Mouse (Mus musculus) intestine, postnatal 0 days (tissue): ENCODE measurements at regions not wholly inside any gene's neighbourhood (a gene's known extent, or its start where the extent isn't known, plus 50 kb on each side); places are given as distances from the start of the nearest gene placed in this dataset.

Experiments used
- ATAC-seq: fragments of 200-750 bp; cut with Nextera tagmentation; 2 replicates; pipeline ENCODE4 v1.8.0; 2017; ENCODE audit warnings: mild to moderate bottlenecking, moderate TSS enrichment, moderate library complexity
- H3K27ac ChIP-seq: fragments of 300-500 bp; sonication (generic); 2 replicates; pipeline ENCODE4 v1.5.1; 2014; ENCODE audit warnings: mild to moderate bottlenecking, low read depth, low read length, moderate library complexity
- H3K27me3 ChIP-seq: fragments of 300-500 bp; sonication (generic); replicated peaks from 2 replicates; pipeline ENCODE4 v1.6.1; 2014; ENCODE audit warnings: low read length, mixed read lengths; ENCODE audit not compliant: control insufficient read depth, insufficient read depth
- H3K36me3 ChIP-seq: fragments of 300-500 bp; sonication (generic); 2 replicates; pipeline ENCODE4 v1.6.1; 2014; ENCODE audit warnings: mild to moderate bottlenecking, moderate library complexity; ENCODE audit not compliant: control insufficient read depth, insufficient read depth
- H3K4me1 ChIP-seq: fragments of 300-500 bp; sonication (generic); replicated peaks from 2 replicates; pipeline ENCODE4 v1.6.1; 2014; ENCODE audit warnings: antibody characterized with exemption, low read length, mixed read lengths; ENCODE audit not compliant: control insufficient read depth, insufficient read depth
- H3K4me2 ChIP-seq: fragments of 300-500 bp; sonication (generic); replicated peaks from 2 replicates; pipeline ENCODE4 v1.6.1; 2014; ENCODE audit warnings: low read depth, mild to moderate bottlenecking, moderate library complexity
- H3K4me3 ChIP-seq: fragments of 300-500 bp; sonication (generic); 2 replicates; pipeline ENCODE4 v1.5.1; 2014; ENCODE audit warnings: low read depth, low read length
- H3K9ac ChIP-seq: fragments of 300-500 bp; sonication (generic); 2 replicates; pipeline ENCODE4 v1.6.1; 2014; ENCODE audit warnings: mild to moderate bottlenecking, low read depth, low read length
- H3K9me3 ChIP-seq: fragments of 300-500 bp; sonication (generic); 2 replicates; pipeline ENCODE4 v1.6.1; 2016; ENCODE audit warnings: mixed run types; ENCODE audit not compliant: control insufficient read depth
- CTCF ChIP-seq: sonication (generic); IDR thresholded peaks from 2 replicates; pipeline ENCODE4 v1.5.1; 2016; ENCODE audit warnings: low read depth, mild to moderate bottlenecking, control low read depth, antibody characterized with exemption, moderate library complexity
- WGBS: fragments of 180-500 bp; shearing (Covaris S2); extraction: QIAGEN DNeasy Blood & Tissue Kit; methylation state at CpG from one replicate; pipeline ENCODE4 v1.1.7; 2014; 5-methylcytosine and 5-hydroxymethylcytosine counted together

GRCm38 (mm10) chr12:9253306-9254074 lies 223.7 kb downstream of the Ttc32 start:
- Histone ChIP-seq H3K27me3 (no peaks in the 10 kb centered on the region), H3K27ac (no peak overlapping the region), H3K9me3 (no peaks in the 10 kb centered on the region), H3K9ac (no peak overlapping the region), H3K36me3 (no peaks in the 10 kb centered on the region), H3K4me3 (no peak overlapping the region), H3K4me2 (no peak overlapping the region), H3K4me1 (no peaks in the 10 kb centered on the region)
- ATAC-seq, result no peak
- 19% methylated on average over 19 of the region's 19 CpGs for WGBS
- no peak for TF ChIP-seq CTCF

GRCm38 (mm10) chr12:9254301-9254860 lies 224.6 kb downstream of the Ttc32 start:
- no peaks in the 10 kb centered on the region for H3K4me1 ChIP-seq
- no peak overlapping the region for H3K27ac ChIP-seq
- no peaks in the 10 kb centered on the region for H3K27me3 ChIP-seq
- no peak for TF ChIP-seq CTCF
- no peak overlapping the region for H3K9ac ChIP-seq
- H3K36me3 ChIP-seq, result no peaks in the 10 kb centered on the region
- no peaks in the 10 kb centered on the region for H3K9me3 ChIP-seq
- 73% methylated on average over 6 of the region's 6 CpGs for WGBS
- ATAC-seq, result no peak
- H3K4me3 ChIP-seq, result no peak overlapping the region
- no peak overlapping the region for H3K4me2 ChIP-seq

GRCm38 (mm10) chr12:9255661-9256486 lies 226.1 kb downstream of the Ttc32 start:
- no peak for ATAC-seq
- Histone ChIP-seq H3K36me3 (no peaks in the 10 kb centered on the region), H3K27me3 (no peaks in the 10 kb centered on the region), H3K9me3 (no peaks in the 10 kb centered on the region), H3K27ac (no peak overlapping the region), H3K9ac (no peak overlapping the region), H3K4me3 (no peak overlapping the region), H3K4me1 (no peaks in the 10 kb centered on the region), H3K4me2 (no peak overlapping the region)
- TF ChIP-seq CTCF, result no peak
- WGBS, result 78% methylated on average over 10 of the region's 10 CpGs

GRCm38 (mm10) chr12:9256487-9256820 lies 226.7 kb downstream of the Ttc32 start:
- Histone ChIP-seq H3K36me3 (no peaks in the 10 kb centered on the region), H3K9ac (no peak overlapping the region), H3K27ac (no peak overlapping the region), H3K27me3 (no peaks in the 10 kb centered on the region), H3K9me3 (no peaks in the 10 kb centered on the region), H3K4me1 (no peaks in the 10 kb centered on the region), H3K4me3 (no peak overlapping the region), H3K4me2 (no peak overlapping the region)
- no peak for TF ChIP-seq CTCF
- ATAC-seq, result no peak

GRCm38 (mm10) chr12:9258221-9258620 lies 228.4 kb downstream of the Ttc32 start:
- H3K36me3 ChIP-seq, result no peaks in the 10 kb centered on the region
- no peak for TF ChIP-seq CTCF
- H3K27me3 ChIP-seq, result no peaks in the 10 kb centered on the region
- H3K9ac ChIP-seq, result no peak overlapping the region
- 40% methylated on average over 1 of the region's 1 CpGs for WGBS
- no peaks in the 10 kb centered on the region for H3K4me1 ChIP-seq
- no peak for ATAC-seq
- no peak overlapping the region for H3K4me2 ChIP-seq
- no peak overlapping the region for H3K27ac ChIP-seq
- no peak overlapping the region for H3K4me3 ChIP-seq
- H3K9me3 ChIP-seq, result no peaks in the 10 kb centered on the region

GRCm38 (mm10) chr12:9261662-9262061 lies 231.9 kb downstream of the Ttc32 start:
- no peaks in the 10 kb centered on the region for H3K27me3 ChIP-seq
- no peak overlapping the region for H3K27ac ChIP-seq
- no peaks in the 10 kb centered on the region for H3K36me3 ChIP-seq
- H3K4me3 ChIP-seq, result no peak overlapping the region
- ATAC-seq, result no peak
- H3K9me3 ChIP-seq, result no peaks in the 10 kb centered on the region
- no peak overlapping the region for H3K9ac ChIP-seq
- TF ChIP-seq CTCF, result no peak
- no peaks in the 10 kb centered on the region for H3K4me1 ChIP-seq
- 49% methylated on average over 6 of the region's 6 CpGs for WGBS
- H3K4me2 ChIP-seq, result no peak overlapping the region
